Mouse (Mus musculus) limb, embryonic 11.5 days (tissue): ENCODE results near the gene Neurog1. TPM values are rescaled to one million over a fixed set of nuclear protein-coding genes. Genes with fewer than 3 reads are reported as not detected.

Source experiments
- ATAC-seq: fragments of 200-750 bp; cut with Nextera tagmentation; 2 replicates; pipeline ENCODE4 v1.8.0; 2017; ENCODE audit warnings: low read depth; ENCODE audit not compliant: insufficient number of reproducible peaks, low FRiP score, low TSS enrichment
- DNase-seq: peaks from one replicate; pipeline ENCODE4 v3.0.0-alpha.2; 2015; ENCODE audit warnings: low spot score
- H3K27ac ChIP-seq: fragments of 300-500 bp; sonication (generic); replicated peaks from 2 replicates; pipeline ENCODE4 v1.5.1; 2014; ENCODE audit warnings: low read depth, mild to moderate bottlenecking, low read length
- H3K27me3 ChIP-seq: fragments of 300-500 bp; sonication (generic); 2 replicates; pipeline ENCODE4 v1.6.1; 2014; ENCODE audit warnings: mild to moderate bottlenecking, low read length, mixed read lengths; ENCODE audit not compliant: control insufficient read depth, insufficient read depth
- H3K36me3 ChIP-seq: fragments of 300-500 bp; sonication (generic); 2 replicates; pipeline ENCODE4 v1.6.1; 2014; ENCODE audit warnings: mild to moderate bottlenecking, low read length, moderate library complexity, mixed read lengths; ENCODE audit not compliant: control insufficient read depth, insufficient read depth
- H3K4me1 ChIP-seq: fragments of 300-500 bp; sonication (generic); 2 replicates; pipeline ENCODE4 v1.6.1; 2014; ENCODE audit warnings: low read length, mixed read lengths; ENCODE audit not compliant: control insufficient read depth, insufficient read depth
- H3K4me2 ChIP-seq: fragments of 300-500 bp; sonication (generic); 2 replicates; pipeline ENCODE4 v1.6.1; 2014; ENCODE audit warnings: low read depth, mild to moderate bottlenecking, moderate library complexity; ENCODE audit not compliant: severe bottlenecking
- H3K4me3 ChIP-seq: fragments of 300-500 bp; sonication (generic); 2 replicates; pipeline ENCODE4 v1.5.1; 2014; ENCODE audit warnings: low read depth, low read length
- H3K9ac ChIP-seq: fragments of 300-500 bp; sonication (generic); 2 replicates; pipeline ENCODE4 v1.6.1; 2014; ENCODE audit warnings: mild to moderate bottlenecking, low read length
- H3K9me3 ChIP-seq: fragments of 300-500 bp; sonication (generic); 2 replicates; pipeline ENCODE4 v1.6.1; 2016; ENCODE audit warnings: low read length; ENCODE audit not compliant: control insufficient read depth
- WGBS: fragments of 180-500 bp; shearing (Covaris S2); extraction: QIAGEN DNeasy Blood & Tissue Kit; methylation state at CpG from one replicate; pipeline ENCODE4 v1.1.7; 2014; 5-methylcytosine and 5-hydroxymethylcytosine counted together
- polyA plus RNA-seq: library from polyadenylated mRNA; unstranded; fragments of >200 nt; fragmentation: Nextera tagmentation; extraction: Ambion mirVana; gene quantifications from 2 replicates; pipeline ENCODE4 v1.2.1, GENCODE M21; 2014

Neurog1 gene
- polyA plus RNA-seq, 1 experiment from 2014 or later = not detected

DNA sequence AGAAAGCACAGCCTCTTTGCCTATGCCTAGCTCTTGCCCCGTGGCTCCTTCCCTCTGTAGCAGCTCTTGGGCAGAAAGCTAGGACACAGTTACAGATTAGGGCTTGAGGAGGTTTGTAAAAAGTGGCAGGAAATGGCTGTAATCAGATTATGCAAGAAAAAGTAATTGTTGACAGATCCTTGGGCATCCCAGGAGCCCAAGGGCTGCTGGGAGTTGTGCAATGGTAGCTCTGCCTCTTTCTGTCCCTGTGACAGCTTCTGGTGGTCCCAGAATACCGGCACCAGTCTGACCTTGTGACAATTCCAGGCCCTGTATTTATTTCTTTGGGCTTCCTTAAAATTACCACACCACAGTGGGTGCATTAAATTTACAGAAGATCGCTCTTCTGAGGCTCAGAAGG lies 1.4 kb upstream of the Neurog1 start:
- H3K27me3 ChIP-seq = peaks cover 100% of the 10 kb centered on the region
- no peak overlapping the region for H3K4me2 ChIP-seq
- H3K4me1 ChIP-seq = peaks cover 14% of the 10 kb centered on the region
- ATAC-seq (no peak), DNase-seq (no peak)
- H3K27ac ChIP-seq = no peak overlapping the region
- 0 out of 2 replicates have a peak, but pooled peaks cover 2% of the 10 kb centered on the region for H3K9me3 ChIP-seq
- H3K36me3 ChIP-seq = no peaks in the 10 kb centered on the region
- H3K4me3 ChIP-seq = no peak overlapping the region
- 9% methylated on average over 3 of the region's 3 CpGs for whole genome bisulfite sequencing
- no peak overlapping the region for H3K9ac ChIP-seq

GRCm38 (mm10) chr13:56252783-56253182 lies 820 bp upstream of the Neurog1 start:
- no peak overlapping the region; the same call in 1 of the 2 replicates for H3K4me3 ChIP-seq
- 0 out of 2 replicates have a peak overlapping the region, but pooled peaks have one; percentile 64 for H3K4me2 ChIP-seq
- 10% methylated on average over 8 of the region's 8 CpGs for WGBS
- no peaks in the 10 kb centered on the region for H3K36me3 ChIP-seq
- no peak overlapping the region for H3K27ac ChIP-seq
- H3K9me3 ChIP-seq = 0 out of 2 replicates have a peak, but pooled peaks cover 2% of the 10 kb centered on the region
- peaks cover 14% of the 10 kb centered on the region for H3K4me1 ChIP-seq
- ATAC-seq = no peak
- DNase-seq = peak; percentile 29
- no peak overlapping the region for H3K9ac ChIP-seq
- H3K27me3 ChIP-seq = peaks cover 98% of the 10 kb centered on the region

DNA sequence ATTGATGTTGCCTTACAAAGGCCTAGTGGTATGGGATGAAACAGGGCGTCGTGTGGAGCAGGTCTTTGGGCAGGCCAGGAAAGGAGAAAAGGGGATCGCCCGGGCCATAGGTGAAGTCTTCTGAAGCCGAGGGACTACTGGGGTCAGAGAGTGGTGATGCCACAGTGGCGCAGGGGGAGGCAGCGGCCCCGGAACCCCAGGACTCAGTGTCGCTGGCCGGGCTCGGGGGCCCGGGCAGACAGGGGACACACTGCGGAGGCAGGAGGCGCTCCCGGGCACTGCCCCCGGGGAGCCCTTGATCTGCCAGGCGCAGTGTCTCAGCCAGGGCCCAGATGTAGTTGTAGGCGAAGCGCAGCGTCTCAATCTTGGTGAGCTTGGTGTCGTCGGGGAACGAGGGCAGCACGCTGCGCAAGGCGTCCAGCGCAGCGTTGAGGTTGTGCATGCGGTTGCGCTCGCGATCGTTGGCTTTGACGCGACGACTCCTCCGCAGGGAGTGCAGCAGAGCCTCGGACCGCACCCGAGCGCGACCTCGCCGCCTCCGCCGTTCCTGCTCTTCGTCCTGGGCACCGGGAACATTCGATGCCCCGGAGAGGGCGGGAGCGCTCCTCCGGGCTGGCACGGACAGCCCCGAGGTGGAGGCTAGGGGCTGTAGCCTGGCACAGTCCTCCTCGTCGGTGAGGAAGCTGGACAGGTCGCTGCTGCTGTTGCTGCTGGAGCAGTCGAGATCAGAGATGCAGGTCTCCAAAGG lies 613 bp downstream of the Neurog1 start:
- H3K36me3 ChIP-seq = no peaks in the 10 kb centered on the region
- peak overlapping the region; percentile 64; the same call in 1 of the 2 replicates for H3K4me2 ChIP-seq
- peak overlapping the region; percentile 35; the same call in 1 of the 2 replicates for H3K4me3 ChIP-seq
- peak; percentile 69 for DNase-seq
- no peak overlapping the region for H3K27ac ChIP-seq
- no peak for ATAC-seq
- peaks cover 14% of the 10 kb centered on the region for H3K4me1 ChIP-seq
- H3K9me3 ChIP-seq = 0 out of 2 replicates have a peak, but pooled peaks cover 2% of the 10 kb centered on the region
- H3K27me3 ChIP-seq = peaks cover 89% of the 10 kb centered on the region
- under 1% methylated on average over 59 of the region's 59 CpGs for WGBS
- peak overlapping the region; percentile 23; the same call in 1 of the 2 replicates for H3K9ac ChIP-seq

- DNase-seq (peak; percentile 37), ATAC-seq (no peak)
- WGBS = 2% methylated on average over 14 of the region's 14 CpGs
- Histone ChIP-seq H3K36me3 (no peaks in the 10 kb centered on the region), H3K4me3 (no peak overlapping the region), H3K9ac (no peak overlapping the region), H3K27ac (no peak overlapping the region), H3K27me3 (peaks cover 82% of the 10 kb centered on the region), H3K9me3 (0 out of 2 replicates have a peak, but pooled peaks cover 2% of the 10 kb centered on the region), H3K4me1 (peaks cover 14% of the 10 kb centered on the region), H3K4me2 (no peak overlapping the region)
Observed at GRCm38 (mm10) chr13:56250551-56251161, 1.3 kb downstream of the Neurog1 start.

- no peak overlapping the region for H3K4me2 ChIP-seq
- no peak overlapping the region for H3K27ac ChIP-seq
- peak; percentile 37 for DNase-seq
- H3K27me3 ChIP-seq = peaks cover 73% of the 10 kb centered on the region
- WGBS = 2% methylated on average over 13 of the region's 13 CpGs
- no peak for ATAC-seq
- H3K9ac ChIP-seq = no peak overlapping the region
- 0 out of 2 replicates have a peak, but pooled peaks cover 2% of the 10 kb centered on the region for H3K9me3 ChIP-seq
- H3K4me3 ChIP-seq = no peak overlapping the region
- H3K36me3 ChIP-seq = no peaks in the 10 kb centered on the region
- H3K4me1 ChIP-seq = peaks cover 14% of the 10 kb centered on the region
Observed at GRCm38 (mm10) chr13:56249593-56250341, 2.2 kb downstream of the Neurog1 start.

DNA sequence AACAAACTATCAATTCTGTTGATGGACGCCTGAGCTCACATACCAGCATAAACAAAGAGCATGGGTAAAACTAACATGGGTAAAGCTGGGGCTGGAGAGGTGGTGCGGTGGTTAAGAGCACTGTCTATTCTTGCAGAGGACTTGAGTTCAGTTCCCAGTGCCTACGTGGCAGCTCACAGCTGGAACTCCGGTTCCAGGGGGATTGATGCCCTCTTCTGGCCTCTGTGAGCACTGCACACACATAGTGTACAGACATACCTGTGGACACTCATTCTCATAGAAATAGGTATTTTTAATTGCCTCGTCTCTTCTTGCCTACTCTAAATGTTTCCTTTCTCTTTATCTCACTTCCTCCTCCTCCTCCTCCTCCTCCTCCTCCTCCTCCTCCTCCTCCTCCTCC lies 8.9 kb downstream of the Neurog1 start:
- no peaks in the 10 kb centered on the region for H3K36me3 ChIP-seq
- DNase-seq (no peak), ATAC-seq (no peak)
- no peaks in the 10 kb centered on the region for H3K4me1 ChIP-seq
- no peaks in the 10 kb centered on the region for H3K9me3 ChIP-seq
- H3K4me3 ChIP-seq = no peak overlapping the region
- H3K4me2 ChIP-seq = no peak overlapping the region
- no peak overlapping the region for H3K9ac ChIP-seq
- 92% methylated on average over 5 of the region's 5 CpGs for WGBS
- no peak overlapping the region for H3K27ac ChIP-seq
- H3K27me3 ChIP-seq = peaks cover 8% of the 10 kb centered on the region

DNA sequence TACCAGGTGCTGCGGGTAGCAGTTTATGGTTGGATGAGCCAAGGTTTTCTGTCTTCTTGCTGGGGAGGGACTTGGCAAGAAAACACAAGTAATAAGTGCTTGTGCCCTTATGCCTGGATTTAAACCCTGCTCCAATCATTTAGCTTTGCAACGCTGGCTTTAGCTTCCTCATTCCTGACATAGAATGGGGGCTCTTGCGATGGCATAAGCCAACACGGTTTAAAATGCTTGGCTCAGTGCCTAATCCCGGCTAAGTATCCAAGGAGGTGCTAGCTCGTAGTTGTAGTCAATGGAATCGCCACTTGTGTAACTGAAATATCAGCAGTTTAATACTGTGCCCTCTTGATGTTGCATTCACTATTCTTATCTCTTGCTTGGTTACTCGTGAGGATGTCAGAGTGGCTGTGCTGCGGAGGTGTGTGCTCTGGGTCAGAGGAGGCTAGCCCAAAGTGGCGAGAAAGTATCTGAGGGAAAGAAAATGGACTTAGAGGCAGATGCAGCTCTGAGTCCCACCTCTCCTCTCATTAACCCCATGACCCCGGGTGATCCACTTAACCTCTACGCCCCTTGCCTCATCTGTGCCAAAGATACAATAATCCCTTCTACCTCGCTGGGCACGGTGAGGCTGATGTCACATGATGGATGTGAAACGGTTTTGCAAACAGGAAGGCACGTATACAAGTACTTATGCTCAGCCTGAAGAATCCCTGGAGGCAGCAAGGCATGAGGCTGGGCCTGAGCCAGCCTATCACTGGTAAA lies 11.8 kb downstream of the Neurog1 start:
- ATAC-seq (no peak), DNase-seq (no peak)
- Histone ChIP-seq H3K4me3 (no peak overlapping the region), H3K9me3 (no peaks in the 10 kb centered on the region), H3K9ac (no peak overlapping the region), H3K36me3 (no peaks in the 10 kb centered on the region), H3K27me3 (no peaks in the 10 kb centered on the region), H3K4me1 (no peaks in the 10 kb centered on the region), H3K4me2 (no peak overlapping the region), H3K27ac (no peak overlapping the region)
- 62% methylated on average over 16 of the region's 16 CpGs for WGBS

- DNase-seq (no peak), ATAC-seq (no peak)
- no peaks in the 10 kb centered on the region for H3K9me3 ChIP-seq
- H3K27ac ChIP-seq = no peak overlapping the region
- no peak overlapping the region for H3K4me2 ChIP-seq
- H3K9ac ChIP-seq = no peak overlapping the region
- no peaks in the 10 kb centered on the region for H3K36me3 ChIP-seq
- no peaks in the 10 kb centered on the region for H3K4me1 ChIP-seq
- 73% methylated on average over 10 of the region's 10 CpGs for WGBS
- H3K27me3 ChIP-seq = no peaks in the 10 kb centered on the region
- no peak overlapping the region for H3K4me3 ChIP-seq
Observed at GRCm38 (mm10) chr13:56237905-56238304, 14.1 kb downstream of the Neurog1 start.
